Mouse (Mus musculus) embryonic facial prominence, embryonic 12.5 days (tissue): Measurements from ENCODE around the gene Cbfa2t2. TPM values are rescaled to one million over a fixed set of nuclear protein-coding genes. Genes with fewer than 3 reads are reported as not detected.

Source experiments
- ATAC-seq: fragments of 200-750 bp; cut with Nextera tagmentation; 2 replicates; pipeline ENCODE4 v1.8.0; 2017; ENCODE audit not compliant: insufficient number of reproducible peaks, insufficient read depth, low FRiP score, low TSS enrichment
- H3K27ac ChIP-seq: fragments of 300-500 bp; sonication (generic); 2 replicates; pipeline ENCODE4 v1.5.1; 2016; ENCODE audit warnings: mild to moderate bottlenecking
- H3K27me3 ChIP-seq: fragments of 300-500 bp; sonication (generic); 2 replicates; pipeline ENCODE4 v1.6.1; 2016; ENCODE audit warnings: mild to moderate bottlenecking, moderate library complexity
- H3K36me3 ChIP-seq: fragments of 300-500 bp; sonication (generic); 2 replicates; pipeline ENCODE4 v1.6.1; 2016; ENCODE audit warnings: mild to moderate bottlenecking
- H3K4me1 ChIP-seq: fragments of 300-500 bp; sonication (generic); 2 replicates; pipeline ENCODE4 v1.6.1; 2016
- H3K4me2 ChIP-seq: fragments of 300-500 bp; sonication (generic); replicated peaks from 2 replicates; pipeline ENCODE4 v1.6.1; 2016; ENCODE audit warnings: mild to moderate bottlenecking, moderate library complexity
- H3K4me3 ChIP-seq: fragments of 300-500 bp; sonication (generic); 2 replicates; pipeline ENCODE4 v1.5.1; 2016; ENCODE audit warnings: mild to moderate bottlenecking
- H3K9ac ChIP-seq: fragments of 300-500 bp; sonication (generic); 2 replicates; pipeline ENCODE4 v1.6.1; 2016; ENCODE audit warnings: mild to moderate bottlenecking, moderate library complexity
- H3K9me3 ChIP-seq: fragments of 300-500 bp; sonication (generic); 2 replicates; pipeline ENCODE4 v1.6.1; 2016; ENCODE audit warnings: mild to moderate bottlenecking, moderate library complexity
- WGBS: fragments of 180-500 bp; shearing (Covaris S2); methylation state at CpG from one replicate; pipeline ENCODE4 v1.1.7; 2016; 5-methylcytosine and 5-hydroxymethylcytosine counted together
- polyA plus RNA-seq: library from polyadenylated mRNA; unstranded; fragments of >200 nt; fragmentation: Nextera tagmentation; extraction: Ambion mirVana; gene quantifications from 2 replicates; pipeline ENCODE4 v1.2.1, GENCODE M21; 2016

The Cbfa2t2 gene
- polyA plus RNA-seq, 1 experiment from 2014 or later, result 65.3 TPM

GRCm38 (mm10) chr2:154452951-154453350, 16.7 kb downstream of the Cbfa2t2 start:
- H3K36me3 ChIP-seq, result peaks cover 5% of the 10 kb centered on the region
- no peaks in the 10 kb centered on the region for H3K27me3 ChIP-seq
- peaks cover 27% of the 10 kb centered on the region for H3K4me1 ChIP-seq
- no peak overlapping the region for H3K4me3 ChIP-seq
- no peaks in the 10 kb centered on the region for H3K9me3 ChIP-seq
- WGBS, result 94% methylated on average over 2 of the region's 2 CpGs
- no peak overlapping the region for H3K4me2 ChIP-seq
- H3K27ac ChIP-seq, result no peak overlapping the region
- ATAC-seq, result no peak
- no peak overlapping the region for H3K9ac ChIP-seq

- H3K4me3 ChIP-seq, result no peak overlapping the region
- no peaks in the 10 kb centered on the region for H3K9me3 ChIP-seq
- H3K27ac ChIP-seq, result peak overlapping the region; percentile 78
- ATAC-seq, result no peak
- H3K4me2 ChIP-seq, result no peak overlapping the region
- 57% methylated on average over 1 of the region's 1 CpGs for WGBS
- H3K9ac ChIP-seq, result no peak overlapping the region
- 0 out of 2 replicates have a peak, but pooled peaks cover 3% of the 10 kb centered on the region for H3K36me3 ChIP-seq
- H3K4me1 ChIP-seq, result peaks cover 27% of the 10 kb centered on the region
- H3K27me3 ChIP-seq, result no peaks in the 10 kb centered on the region
Observed at GRCm38 (mm10) chr2:154454099-154454498, 17.8 kb downstream of the Cbfa2t2 start.

- peak overlapping the region; percentile 78; the same call in 1 of the 2 replicates for H3K27ac ChIP-seq
Observed at GRCm38 (mm10) chr2:154454605-154455004, 18.3 kb downstream of the Cbfa2t2 start.

GRCm38 (mm10) chr2:154455776-154456175, 19.5 kb downstream of the Cbfa2t2 start:
- 24% methylated on average over 5 of the region's 5 CpGs for WGBS
- peak overlapping the region; percentile 78 for H3K27ac ChIP-seq
- H3K4me1 ChIP-seq, result peaks cover 32% of the 10 kb centered on the region
- peak overlapping the region; percentile 18; the same call in 1 of the 2 replicates for H3K4me2 ChIP-seq
- no peak overlapping the region for H3K9ac ChIP-seq
- no peak overlapping the region for H3K4me3 ChIP-seq
- H3K27me3 ChIP-seq, result no peaks in the 10 kb centered on the region
- H3K36me3 ChIP-seq, result 0 out of 2 replicates have a peak, but pooled peaks cover 3% of the 10 kb centered on the region
- ATAC-seq, result peak; percentile 18; the same call in 1 of the 2 replicates
- H3K9me3 ChIP-seq, result no peaks in the 10 kb centered on the region

More at GRCm38 (mm10) chr2:154454605-154455004, 18.3 kb downstream of the Cbfa2t2 start:
- H3K9me3 ChIP-seq, result no peaks in the 10 kb centered on the region
- H3K36me3 ChIP-seq, result 0 out of 2 replicates have a peak, but pooled peaks cover 3% of the 10 kb centered on the region
- WGBS, result 24% methylated on average over 3 of the region's 3 CpGs
- no peak overlapping the region for H3K4me3 ChIP-seq
- no peak overlapping the region for H3K4me2 ChIP-seq
- peaks cover 27% of the 10 kb centered on the region for H3K4me1 ChIP-seq
- peak; percentile 62 for ATAC-seq
- no peaks in the 10 kb centered on the region for H3K27me3 ChIP-seq
- no peak overlapping the region for H3K9ac ChIP-seq

- Histone ChIP-seq H3K36me3 (0 out of 2 replicates have a peak, but pooled peaks cover 3% of the 10 kb centered on the region), H3K9me3 (no peaks in the 10 kb centered on the region), H3K4me3 (no peak overlapping the region), H3K4me2 (no peak overlapping the region), H3K9ac (no peak overlapping the region), H3K27ac (0 out of 2 replicates have a peak overlapping the region, but pooled peaks have one; percentile 78), H3K4me1 (peaks cover 32% of the 10 kb centered on the region), H3K27me3 (no peaks in the 10 kb centered on the region)
- ATAC-seq, result no peak
Observed at GRCm38 (mm10) chr2:154456621-154457020, 20.3 kb downstream of the Cbfa2t2 start.

- H3K9ac ChIP-seq, result no peak overlapping the region
- H3K4me1 ChIP-seq, result peaks cover 35% of the 10 kb centered on the region
- no peak overlapping the region for H3K4me2 ChIP-seq
- WGBS, result 65% methylated on average over 2 of the region's 2 CpGs
- no peaks in the 10 kb centered on the region for H3K27me3 ChIP-seq
- no peak overlapping the region for H3K27ac ChIP-seq
- no peak for ATAC-seq
- no peaks in the 10 kb centered on the region for H3K36me3 ChIP-seq
- H3K9me3 ChIP-seq, result no peaks in the 10 kb centered on the region
- no peak overlapping the region for H3K4me3 ChIP-seq
Observed at GRCm38 (mm10) chr2:154459262-154459661, 23.0 kb downstream of the Cbfa2t2 start.

GRCm38 (mm10) chr2:154459851-154460250, 23.6 kb downstream of the Cbfa2t2 start:
- Histone ChIP-seq H3K4me1 (peaks cover 35% of the 10 kb centered on the region), H3K4me2 (no peak overlapping the region), H3K27ac (0 out of 2 replicates have a peak overlapping the region, but pooled peaks have one; percentile 36), H3K4me3 (no peak overlapping the region), H3K9ac (no peak overlapping the region), H3K9me3 (no peaks in the 10 kb centered on the region), H3K36me3 (no peaks in the 10 kb centered on the region), H3K27me3 (no peaks in the 10 kb centered on the region)
- ATAC-seq, result peak; percentile 64; the same call in 1 of the 2 replicates
- 12% methylated on average over 4 of the region's 4 CpGs for WGBS

GRCm38 (mm10) chr2:154463621-154464198, 27.4 kb downstream of the Cbfa2t2 start:
- Histone ChIP-seq H3K36me3 (0 out of 2 replicates have a peak, but pooled peaks cover 6% of the 10 kb centered on the region), H3K9me3 (no peaks in the 10 kb centered on the region), H3K27ac (no peak overlapping the region), H3K4me2 (no peak overlapping the region), H3K4me1 (peaks cover 35% of the 10 kb centered on the region), H3K9ac (no peak overlapping the region), H3K27me3 (no peaks in the 10 kb centered on the region), H3K4me3 (no peak overlapping the region)
- ATAC-seq, result no peak
- 89% methylated on average over 11 of the region's 11 CpGs for WGBS

- WGBS, result 28% methylated on average over 1 of the region's 1 CpGs
- peak overlapping the region; percentile 32; the same call in 1 of the 2 replicates for H3K27ac ChIP-seq
Observed at GRCm38 (mm10) chr2:154465914-154466335, 29.6 kb downstream of the Cbfa2t2 start.

GRCm38 (mm10) chr2:154467139-154467538, 30.9 kb downstream of the Cbfa2t2 start:
- WGBS, result 80% methylated on average over 5 of the region's 5 CpGs
- ATAC-seq, result no peak
- no peak overlapping the region for H3K9ac ChIP-seq
- 0 out of 2 replicates have a peak, but pooled peaks cover 6% of the 10 kb centered on the region for H3K36me3 ChIP-seq
- no peak overlapping the region for H3K4me3 ChIP-seq
- peaks cover 27% of the 10 kb centered on the region for H3K4me1 ChIP-seq
- no peaks in the 10 kb centered on the region for H3K27me3 ChIP-seq
- H3K4me2 ChIP-seq, result no peak overlapping the region
- no peaks in the 10 kb centered on the region for H3K9me3 ChIP-seq
- H3K27ac ChIP-seq, result no peak overlapping the region

More at GRCm38 (mm10) chr2:154465914-154466335, 29.6 kb downstream of the Cbfa2t2 start:
- no peaks in the 10 kb centered on the region for H3K9me3 ChIP-seq
- H3K4me3 ChIP-seq, result no peak overlapping the region
- 0 out of 2 replicates have a peak, but pooled peaks cover 6% of the 10 kb centered on the region for H3K36me3 ChIP-seq
- H3K27me3 ChIP-seq, result no peaks in the 10 kb centered on the region
- no peak overlapping the region for H3K9ac ChIP-seq
- no peak overlapping the region for H3K4me2 ChIP-seq
- H3K4me1 ChIP-seq, result peaks cover 30% of the 10 kb centered on the region
- no peak for ATAC-seq

GRCm38 (mm10) chr2:154474251-154475061, 38.2 kb downstream of the Cbfa2t2 start:
- no peak overlapping the region for H3K4me2 ChIP-seq
- H3K4me1 ChIP-seq, result no peaks in the 10 kb centered on the region
- no peak for ATAC-seq
- H3K27me3 ChIP-seq, result no peaks in the 10 kb centered on the region
- no peak overlapping the region for H3K4me3 ChIP-seq
- no peak overlapping the region for H3K27ac ChIP-seq
- H3K9ac ChIP-seq, result no peak overlapping the region
- no peaks in the 10 kb centered on the region for H3K36me3 ChIP-seq
- 80% methylated on average over 1 of the region's 1 CpGs for WGBS
- no peaks in the 10 kb centered on the region for H3K9me3 ChIP-seq

GRCm38 (mm10) chr2:154475062-154475349, 38.7 kb downstream of the Cbfa2t2 start:
- no peak for ATAC-seq

More at GRCm38 (mm10) chr2:154475062-154475349, 38.7 kb downstream of the Cbfa2t2 start:
- no peaks in the 10 kb centered on the region for H3K36me3 ChIP-seq
- no peak overlapping the region for H3K9ac ChIP-seq
- no peaks in the 10 kb centered on the region for H3K4me1 ChIP-seq
- no peak overlapping the region for H3K4me3 ChIP-seq
- no peaks in the 10 kb centered on the region for H3K27me3 ChIP-seq
- H3K9me3 ChIP-seq, result no peaks in the 10 kb centered on the region
- 93% methylated on average over 1 of the region's 1 CpGs for WGBS
- H3K4me2 ChIP-seq, result no peak overlapping the region
- no peak overlapping the region for H3K27ac ChIP-seq
